Mouse (Mus musculus) CH12.LX (cell line): ENCODE measurements around the gene Fbxl15.

Source experiments
- CHD2 ChIP-seq: IDR thresholded peaks from 2 replicates; pipeline ENCODE4 v1.6.1; 2011; ENCODE audit warnings: low read length, improper control_type of control experiment
- CTCF ChIP-seq, 2 experiments: IDR thresholded peaks in 1 of 2; conservative IDR thresholded peaks in 1 of 2; 2 replicates each; pipeline ENCODE4 v1.5.1; 2011 to 2012; ENCODE audit warnings: low read depth in 2 of 2, low read length in 2 of 2, improper control_type of control experiment in 1 of 2, inconsistent platforms in 1 of 2, mild to moderate bottlenecking in 1 of 2, moderate library complexity in 1 of 2
- E2F4 ChIP-seq: IDR thresholded peaks from 2 replicates; pipeline ENCODE4 v1.6.1; 2011; ENCODE audit warnings: low read depth, low read length, improper control_type of control experiment; ENCODE audit not compliant: insufficient replicate concordance
- EP300 ChIP-seq: IDR thresholded peaks from 2 replicates; pipeline ENCODE4 v1.6.1; 2011; ENCODE audit warnings: low read length, improper control_type of control experiment
- MXI1 ChIP-seq: IDR thresholded peaks from 2 replicates; pipeline ENCODE4 v1.6.1; 2011; ENCODE audit warnings: mild to moderate bottlenecking, low read depth, low read length, improper control_type of control experiment
- MYC ChIP-seq: IDR thresholded peaks from 2 replicates; pipeline ENCODE4 v1.6.1; 2011; ENCODE audit warnings: low read depth, mild to moderate bottlenecking, improper control_type of control experiment, low read length
- POLR2A ChIP-seq: IDR thresholded peaks from 2 replicates; pipeline ENCODE4 v1.6.1; 2011; ENCODE audit warnings: low read depth, mild to moderate bottlenecking, improper control_type of control experiment, low read length
- TCF12 ChIP-seq: IDR thresholded peaks from 2 replicates; pipeline ENCODE4 v1.6.1; 2014; ENCODE audit warnings: low read depth, mild to moderate bottlenecking, inconsistent platforms, low read length, improper control_type of control experiment
- USF2 ChIP-seq: conservative IDR thresholded peaks from 2 replicates; pipeline ENCODE4 v1.6.1; 2011; ENCODE audit warnings: low read depth, low read length, improper control_type of control experiment

- TF ChIP-seq CTCF (conservative IDR thresholded peaks at IDR 0.05 in 1 of 2, IDR thresholded peaks at IDR 0.05 in 1 of 2; ENCODE audit: low read depth in 2 of 2, low read length in 2 of 2), result no peak
- no peak for TF ChIP-seq TCF12
- TF ChIP-seq MYC, result no peak
- no peak for TF ChIP-seq POLR2A
- TF ChIP-seq MXI1, result no peak
- no peak for TF ChIP-seq USF2
- 0 out of 2 replicates have a peak, but pooled peaks have one; percentile 14 for TF ChIP-seq CHD2
- no peak for TF ChIP-seq E2F4
- TF ChIP-seq EP300, result no peak
Observed at GRCm38 (mm10) chr19:46318586-46319378, 9.2 kb upstream of the Fbxl15 start.
